Mouse (Mus musculus) cortical plate, adult 2 months (tissue): ENCODE data around the gene Fgfr2.

Experiments
- CTCF ChIP-seq: fragments of 200-500 bp; IDR thresholded peaks from 2 replicates; pipeline ENCODE4 v1.5.1; 2011; ENCODE audit warnings: mild to moderate bottlenecking, control low read depth, low read length; ENCODE audit not compliant: insufficient read depth; ENCODE audit errors: extremely low read depth
- POLR2A ChIP-seq: fragments of 200-500 bp; IDR thresholded peaks from 2 replicates; pipeline ENCODE4 v1.6.1; 2011; ENCODE audit warnings: mild to moderate bottlenecking, low read length, control low read depth; ENCODE audit not compliant: insufficient read depth; ENCODE audit errors: extremely low read depth

DNA sequence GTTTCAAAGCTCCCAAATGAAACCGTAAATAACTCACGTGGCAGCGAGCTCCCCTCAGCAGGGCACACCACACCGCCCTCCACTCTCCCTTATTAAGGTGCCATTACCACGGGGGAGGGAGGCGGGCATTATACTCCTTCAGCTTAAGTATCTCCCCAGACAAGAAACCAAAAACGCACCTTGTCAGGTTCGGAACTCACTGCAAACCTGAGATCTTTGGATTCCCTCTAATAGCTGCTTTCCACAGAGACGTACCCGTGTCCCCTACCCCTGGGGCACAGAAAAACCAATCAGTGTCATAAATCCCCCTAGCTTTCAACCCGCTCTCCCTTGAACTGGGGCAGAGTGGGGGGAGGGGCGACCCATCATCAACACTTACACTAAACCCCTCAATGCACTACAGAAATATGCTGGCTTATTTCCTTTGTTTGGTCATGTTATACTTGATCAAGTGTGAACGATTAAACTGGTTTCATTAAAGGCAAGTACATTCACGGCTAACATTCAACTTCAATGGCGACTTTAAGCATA lies 2.9 kb downstream of the Fgfr2 start:
- TF ChIP-seq CTCF (no peak), POLR2A (no peak)
